Mouse (Mus musculus) urinary bladder, postnatal 10 days (tissue): ENCODE results near the gene Hoxd10.

Source experiments
- DNase-seq: peaks from one replicate; pipeline ENCODE4 v3.0.0; 2022; ENCODE audit warnings: low spot score

Hoxd10 gene

DNA sequence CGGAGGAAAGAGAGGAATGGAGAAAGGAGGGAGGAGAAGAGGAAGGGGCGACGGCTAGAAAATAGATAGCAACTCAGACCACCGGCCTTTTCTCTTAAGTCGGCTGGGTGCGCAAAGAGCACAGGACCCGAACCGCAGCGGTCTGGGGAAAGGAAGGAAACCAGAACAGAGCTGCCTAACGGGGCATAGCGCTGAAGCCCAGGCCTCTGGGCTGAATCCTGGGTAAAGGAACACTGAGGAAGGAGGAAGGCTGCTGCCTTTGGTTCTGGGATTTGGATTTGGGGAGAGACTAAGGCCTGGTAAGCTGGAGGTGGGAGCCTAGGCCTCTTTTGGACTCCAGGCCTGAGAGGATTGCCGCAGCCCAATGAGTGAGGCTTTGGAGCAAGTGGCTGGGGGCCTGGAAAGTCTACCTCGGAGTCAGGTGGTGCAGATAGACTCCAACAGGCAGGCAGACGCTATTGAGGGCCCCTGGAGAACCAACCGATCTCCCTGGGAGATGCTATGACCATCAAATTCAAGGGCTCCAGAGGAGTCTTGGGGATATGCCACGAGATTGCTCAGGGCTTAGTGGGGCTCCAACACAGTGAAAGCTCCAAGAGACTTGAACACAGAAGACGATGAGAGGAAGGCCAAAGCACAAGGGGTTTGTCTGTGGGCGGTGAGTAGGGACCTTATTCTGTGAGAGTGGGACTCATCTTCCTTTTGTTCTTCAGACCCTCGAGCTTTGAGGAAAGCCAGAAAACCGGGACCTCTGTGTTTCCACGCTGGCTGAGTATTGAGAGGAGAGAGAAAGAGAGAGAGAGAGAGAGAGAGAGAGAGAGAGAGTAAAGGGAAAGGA, 10.9 kb upstream of the Hoxd10 start:
- DNase-seq = no peak

GRCm38 (mm10) chr2:74681594-74682531, 9.9 kb upstream of the Hoxd10 start:
- no peak for DNase-seq

DNA sequence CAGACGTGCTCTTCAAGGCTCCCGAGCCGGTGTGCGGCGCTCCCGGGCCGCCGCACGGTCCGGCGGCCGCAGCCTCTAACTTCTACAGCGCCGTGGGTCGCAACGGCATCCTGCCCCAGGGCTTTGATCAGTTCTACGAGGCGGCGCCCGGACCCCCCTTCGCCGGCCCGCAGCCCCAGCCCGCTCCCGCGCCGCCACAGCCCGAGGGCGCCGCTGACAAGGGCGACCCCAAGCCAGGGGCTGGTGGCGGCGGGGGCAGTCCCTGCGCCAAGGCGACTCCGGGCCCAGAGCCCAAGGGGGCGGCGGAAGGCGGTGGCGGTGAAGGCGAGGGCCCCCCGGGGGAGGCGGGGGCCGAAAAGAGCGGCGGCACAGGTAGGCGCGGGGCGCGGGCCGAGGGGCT, 8.9 kb upstream of the Hoxd10 start:
- DNase-seq = no peak

- DNase-seq = no peak
Observed at GRCm38 (mm10) chr2:74683471-74683951, 8.2 kb upstream of the Hoxd10 start.

DNA sequence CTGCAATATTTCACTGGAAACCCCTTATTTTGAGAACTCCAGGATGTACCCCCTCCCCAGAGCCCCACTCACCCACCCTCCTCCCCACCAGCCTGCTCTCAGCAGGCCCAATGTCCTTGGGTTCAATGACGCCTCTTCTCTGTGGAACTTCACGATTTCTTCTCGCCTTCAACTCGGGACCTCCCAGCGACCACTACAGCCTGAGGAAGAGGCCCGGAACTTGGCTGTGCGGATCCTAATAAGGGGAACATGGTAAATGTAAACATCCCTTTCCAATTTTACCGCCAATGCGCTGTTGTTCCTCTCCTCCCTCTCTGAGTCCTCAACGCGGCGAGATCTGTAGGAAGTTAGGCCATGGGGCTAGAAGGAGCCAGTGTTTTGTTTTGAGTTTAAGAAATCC, 7.6 kb upstream of the Hoxd10 start:
- no peak for DNase-seq

GRCm38 (mm10) chr2:74685059-74685603, 6.6 kb upstream of the Hoxd10 start:
- DNase-seq = no peak

DNA sequence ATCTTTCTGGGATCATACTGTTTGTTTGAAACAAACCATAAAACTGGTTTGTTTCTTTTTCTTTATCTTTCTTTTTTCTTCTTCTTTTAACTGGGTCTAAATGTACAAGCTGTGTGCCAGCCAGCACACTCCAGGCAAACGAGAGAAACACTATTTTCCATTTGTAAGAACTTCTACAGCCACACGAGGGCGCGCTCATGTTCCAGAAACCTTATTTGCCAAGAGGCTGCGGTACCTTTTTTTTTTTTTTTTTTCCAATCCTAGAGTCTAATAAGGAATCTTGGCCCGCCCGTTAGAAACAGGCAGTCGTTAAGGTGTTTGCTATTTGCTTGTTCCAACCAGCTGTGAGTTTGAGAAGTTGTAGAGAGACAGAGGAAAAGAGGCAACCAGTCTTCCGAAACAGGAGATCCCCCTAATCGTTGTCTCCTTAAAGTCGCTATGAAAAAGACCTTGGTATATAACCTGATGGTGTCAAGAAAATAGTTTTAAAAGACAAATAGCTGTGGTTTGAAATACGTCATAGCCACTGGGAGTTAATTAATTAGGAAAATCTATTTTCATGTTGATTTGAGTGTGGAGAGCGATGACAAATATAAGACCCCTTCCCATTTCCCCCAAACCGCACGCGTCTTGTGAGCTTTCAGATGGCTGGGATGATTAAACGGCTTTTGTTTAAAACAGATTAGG, 5.3 kb upstream of the Hoxd10 start:
- DNase-seq = no peak

- no peak for DNase-seq
Observed at GRCm38 (mm10) chr2:74686988-74687697, 4.6 kb upstream of the Hoxd10 start.

DNA sequence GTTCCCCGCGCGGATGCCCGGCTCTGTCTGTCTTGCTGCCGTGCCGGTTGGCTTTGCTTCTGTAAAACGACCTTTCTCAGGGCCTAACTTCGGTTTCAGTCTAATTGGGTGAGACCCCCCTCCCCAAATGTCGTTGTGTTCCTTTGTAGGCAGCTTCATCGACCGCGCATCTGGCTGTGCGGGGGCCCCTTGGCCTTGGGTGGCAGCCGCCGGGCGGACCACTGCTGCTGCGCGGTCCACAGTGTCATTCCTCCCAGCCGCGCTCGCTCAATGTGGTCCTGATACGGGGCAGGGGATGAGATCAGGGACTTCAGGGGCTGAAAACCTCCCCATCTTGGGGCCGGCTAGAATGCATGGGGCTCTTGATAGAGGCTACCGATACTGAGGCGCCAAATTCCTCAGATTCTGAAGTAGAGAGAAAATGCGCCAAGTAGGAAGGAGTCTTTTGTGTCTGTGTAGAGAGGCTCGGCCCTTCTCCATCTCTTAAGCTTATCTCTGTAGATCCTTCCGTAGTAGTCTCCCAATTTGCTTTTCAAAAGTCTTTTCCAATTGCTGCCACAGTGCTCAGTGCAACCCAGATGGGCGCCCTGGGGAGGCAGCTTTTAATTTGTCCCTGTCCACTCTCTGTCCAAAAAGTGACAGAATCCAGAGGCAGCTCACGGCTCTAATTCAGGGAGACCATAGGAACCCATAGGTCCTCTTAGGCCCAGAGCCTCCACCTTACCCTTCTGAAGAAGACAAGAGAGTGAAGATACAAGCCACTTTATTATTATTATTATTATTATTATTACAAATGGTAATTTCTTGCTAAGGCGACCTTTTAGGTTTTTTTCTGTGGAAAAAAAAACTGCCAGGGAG, 3.8 kb upstream of the Hoxd10 start:
- no peak for DNase-seq

DNA sequence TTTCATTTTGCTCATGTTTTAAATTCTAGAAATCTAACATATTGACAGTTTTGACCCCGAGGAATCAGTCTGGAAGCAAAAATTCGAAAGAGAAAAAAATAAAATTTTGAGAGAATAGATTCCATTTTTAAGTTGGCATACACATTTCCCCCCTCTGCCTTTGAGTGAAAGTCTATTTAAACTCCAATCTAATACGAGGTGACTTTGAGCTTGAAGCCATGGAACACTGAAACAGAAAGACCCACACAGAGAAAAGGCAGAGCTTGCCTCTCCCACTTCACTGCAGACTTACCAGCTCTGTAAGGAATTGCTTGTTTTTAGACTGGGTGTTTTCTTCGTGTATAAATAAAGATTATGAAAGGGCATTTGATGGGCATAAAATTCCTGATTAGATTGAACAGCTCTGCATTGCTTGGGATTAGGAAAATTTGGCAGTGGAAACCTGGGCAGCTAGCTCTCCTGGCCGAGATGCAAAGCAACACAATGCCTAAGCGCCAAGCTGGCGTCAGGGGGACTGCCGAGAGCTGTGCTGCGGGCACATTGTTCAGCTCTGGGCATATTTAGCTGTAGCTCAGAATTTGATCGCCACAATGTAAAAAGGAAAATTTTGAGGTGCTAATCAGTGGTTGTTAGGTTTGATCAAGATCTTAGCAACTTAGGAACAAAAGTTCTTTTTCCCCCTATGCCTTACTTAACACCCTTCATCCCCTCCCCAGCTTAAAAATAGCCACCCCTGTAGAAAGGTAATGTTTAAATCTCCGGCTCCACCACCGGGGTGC, 2.7 kb upstream of the Hoxd10 start:
- DNase-seq = no peak

GRCm38 (mm10) chr2:74689574-74690337, 2.0 kb upstream of the Hoxd10 start:
- DNase-seq = no peak

DNA sequence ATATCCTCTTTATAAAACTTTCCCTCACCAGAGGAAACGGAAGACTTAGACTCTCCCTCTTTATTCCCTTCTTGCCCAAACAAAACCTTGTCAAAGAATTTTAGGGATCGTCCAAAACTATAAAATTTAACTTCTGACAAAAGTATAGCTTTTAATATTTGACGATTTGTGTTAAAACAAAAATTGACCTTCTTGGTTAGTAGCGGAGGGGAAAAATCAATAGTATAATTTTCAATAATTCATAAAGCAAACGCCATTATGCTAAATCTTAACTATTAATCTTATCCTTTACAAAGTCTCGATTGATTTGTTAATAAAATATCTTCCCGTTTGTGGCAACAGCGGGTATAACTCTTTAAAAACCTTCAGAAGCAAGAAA, 1.4 kb upstream of the Hoxd10 start:
- no peak for DNase-seq

DNA sequence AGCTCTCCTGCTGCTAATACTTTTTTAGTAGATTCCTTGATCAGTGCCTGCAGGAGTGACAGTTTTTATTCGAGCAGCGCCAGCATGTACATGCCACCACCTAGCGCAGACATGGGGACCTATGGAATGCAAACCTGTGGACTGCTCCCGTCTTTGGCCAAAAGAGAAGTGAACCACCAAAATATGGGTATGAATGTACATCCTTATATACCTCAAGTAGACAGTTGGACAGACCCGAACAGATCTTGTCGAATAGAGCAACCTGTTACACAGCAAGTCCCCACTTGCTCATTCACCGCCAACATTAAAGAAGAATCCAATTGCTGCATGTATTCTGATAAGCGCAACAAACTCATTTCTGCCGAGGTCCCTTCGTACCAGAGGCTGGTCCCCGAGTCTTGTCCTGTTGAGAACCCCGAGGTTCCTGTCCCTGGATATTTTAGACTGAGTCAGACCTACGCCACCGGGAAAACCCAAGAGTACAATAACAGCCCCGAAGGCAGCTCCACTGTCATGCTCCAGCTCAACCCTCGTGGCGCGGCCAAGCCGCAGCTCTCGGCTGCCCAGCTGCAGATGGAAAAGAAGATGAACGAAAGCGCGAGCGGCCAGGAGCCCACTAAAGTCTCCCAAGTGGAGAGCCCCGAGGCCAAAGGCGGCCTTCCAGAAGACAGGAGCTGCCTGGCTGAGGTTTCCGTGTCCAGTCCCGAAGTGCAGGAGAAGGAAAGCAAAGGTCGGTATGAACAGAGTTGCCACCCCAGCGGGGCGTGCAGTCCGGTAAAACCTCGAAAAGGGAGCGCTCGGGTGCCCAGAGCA, 477 bp downstream of the Hoxd10 start:
- no peak for DNase-seq

DNA sequence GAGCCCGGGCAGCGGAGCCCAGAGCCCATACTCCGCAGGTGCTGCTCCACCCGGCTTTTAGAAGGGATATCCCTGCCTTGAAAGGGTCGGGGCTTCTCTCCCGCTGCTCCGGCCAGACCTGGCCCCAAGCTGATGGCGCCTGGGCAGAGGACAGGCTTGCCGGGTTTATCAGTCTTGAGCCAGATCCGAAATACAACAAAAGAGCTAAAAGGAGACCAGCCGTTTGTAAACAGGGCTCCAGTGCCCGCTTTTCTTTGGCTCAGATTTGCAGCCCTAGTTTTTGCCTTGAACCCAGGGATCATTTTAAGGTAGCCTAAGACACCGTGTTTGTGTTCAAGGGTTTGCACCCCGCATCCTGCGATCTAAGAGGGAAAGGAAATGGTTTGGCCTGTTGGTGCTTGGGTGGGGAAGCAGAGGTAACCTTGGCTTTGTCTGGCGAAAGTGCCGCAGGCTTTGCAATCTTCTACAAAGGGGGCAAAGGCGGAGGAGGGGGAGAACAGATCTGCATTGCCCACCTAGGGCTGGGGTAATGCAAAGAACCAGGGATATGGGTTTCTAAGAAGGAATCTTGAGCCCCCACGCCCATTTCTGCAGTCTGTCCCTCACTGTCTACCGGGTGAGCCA, 1.2 kb downstream of the Hoxd10 start:
- no peak for DNase-seq

DNA sequence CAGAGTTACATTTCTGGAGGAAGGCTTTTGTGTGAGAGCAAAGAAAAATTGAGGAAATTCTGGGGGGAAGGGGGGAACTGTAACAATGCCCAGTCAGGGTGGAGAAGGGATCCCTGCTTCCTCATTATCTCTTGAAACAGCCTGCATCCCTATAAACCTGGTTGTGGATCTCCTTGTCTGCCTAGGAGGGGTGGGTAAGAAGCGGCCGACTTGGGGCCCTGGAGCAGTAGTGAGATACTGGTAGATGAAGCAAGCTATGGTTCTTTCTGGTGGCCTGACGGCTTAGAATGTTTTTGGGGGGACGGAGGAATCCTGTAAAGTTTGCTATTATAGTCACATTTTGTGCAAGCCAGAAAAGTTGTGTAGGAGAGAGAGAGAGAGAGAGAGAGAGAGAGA, 1.7 kb downstream of the Hoxd10 start:
- no peak for DNase-seq

GRCm38 (mm10) chr2:74694066-74694465, 2.3 kb downstream of the Hoxd10 start:
- no peak for DNase-seq

DNA sequence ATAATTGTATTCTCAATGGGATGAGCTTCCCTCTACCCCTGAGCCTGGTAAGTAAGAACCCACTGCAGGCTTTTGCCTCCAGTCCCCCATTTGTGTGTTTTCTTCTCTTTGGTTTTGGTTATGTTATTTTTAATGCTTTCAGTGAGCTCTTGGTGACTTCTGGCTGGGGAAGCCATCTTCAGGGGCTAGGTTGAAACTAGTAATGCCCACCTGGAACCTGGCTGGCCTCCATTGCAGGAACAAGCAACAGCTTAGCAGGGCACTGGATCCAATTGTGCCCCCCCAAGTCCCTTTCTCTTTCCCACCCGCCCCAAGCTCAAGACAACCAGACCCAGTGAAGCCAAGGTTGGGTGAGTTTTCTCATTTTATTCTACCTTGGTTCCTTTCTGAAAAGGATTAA, 3.7 kb downstream of the Hoxd10 start:
- no peak for DNase-seq
